Mouse (Mus musculus) lung, adult 2 months (tissue): ENCODE data around the gene Rad23a. TPM values are rescaled to one million over a fixed set of nuclear protein-coding genes. Genes with fewer than 3 reads are reported as not detected.

Source experiments
- DNase-seq: peaks from one replicate; pipeline ENCODE4 v3.0.0; 2022
- H3K4me1 ChIP-seq: fragments of 200-500 bp; 2 replicates; pipeline ENCODE4 v1.6.1; 2011; ENCODE audit warnings: low read length; ENCODE audit not compliant: control insufficient read depth, insufficient read depth
- H3K4me3 ChIP-seq: fragments of 200-500 bp; replicated peaks from 2 replicates; pipeline ENCODE3; 2011; ENCODE audit warnings: low read depth, mild to moderate bottlenecking, control low read depth, low read length; ENCODE audit errors: extremely low read depth
- CTCF ChIP-seq: fragments of 200-500 bp; IDR thresholded peaks from 2 replicates; pipeline ENCODE4 v1.5.1; 2011; ENCODE audit warnings: mild to moderate bottlenecking, low read length, control low read depth; ENCODE audit not compliant: insufficient read depth
- POLR2A ChIP-seq: fragments of 200-500 bp; IDR thresholded peaks from 2 replicates; pipeline ENCODE4 v1.6.1; 2011; ENCODE audit warnings: low read depth, mild to moderate bottlenecking, control low read depth, low read length, borderline replicate concordance; ENCODE audit errors: extremely low read depth
- WGBS: fragments of 180-500 bp; shearing (Covaris S2); methylation state at CpG from one replicate; pipeline ENCODE4 v1.1.7; 2018; 5-methylcytosine and 5-hydroxymethylcytosine counted together
- polyA plus RNA-seq: library from polyadenylated mRNA; depleted of rRNA; stranded (reverse); fragments of >200 nt; gene quantifications from 2 replicates; pipeline ENCODE4 v1.2.3, GENCODE M21; 2012

The Rad23a gene
- polyA plus RNA-seq, 1 experiment, result 75.9 TPM

- H3K4me3 ChIP-seq, result peak within 1 kb of the TSS; percentile 77
- DNase-seq, result peak; percentile 72
- H3K4me1 ChIP-seq, result peaks cover 19% of the 10 kb centered on the region
- TF ChIP-seq CTCF (no peak), POLR2A (0 out of 2 replicates have a peak, but pooled peaks have one; percentile 42)
- WGBS, result 15% methylated on average over 112 of the region's 125 CpGs
Measured at GRCm38 (mm10) chr8:84799999-84800831, 40.2 kb downstream of the Rad23a start, which contains the start of gene Nfix. Gene Nfix, minus strand, starts transcription at chr8:84800344.

- DNase-seq, result peak; percentile 75
- WGBS, result 4% methylated on average over 94 of the region's 108 CpGs
Measured at GRCm38 (mm10) chr8:84799136-84799931, 41.1 kb downstream of the Rad23a start.

GRCm38 (mm10) chr8:84798446-84799135 is 41.9 kb downstream of the Rad23a start:
- peaks cover 23% of the 10 kb centered on the region for H3K4me1 ChIP-seq
- 64% methylated on average over 10 of the region's 10 CpGs for WGBS
- no peak for DNase-seq
- TF ChIP-seq POLR2A, result no peak
- no peak for TF ChIP-seq CTCF
- H3K4me3 ChIP-seq, result peak overlapping the region; percentile 71

More at GRCm38 (mm10) chr8:84799136-84799931, 41.1 kb downstream of the Rad23a start:
- Histone ChIP-seq H3K4me1 (peaks cover 23% of the 10 kb centered on the region), H3K4me3 (peak overlapping the region; percentile 71)
- TF ChIP-seq POLR2A (no peak), CTCF (no peak)

GRCm38 (mm10) chr8:84797971-84798370 is 42.5 kb downstream of the Rad23a start:
- 72% methylated on average over 6 of the region's 6 CpGs for WGBS
- Histone ChIP-seq H3K4me3 (peak overlapping the region; percentile 71), H3K4me1 (peaks cover 23% of the 10 kb centered on the region)
- TF ChIP-seq POLR2A (no peak), CTCF (no peak)
- DNase-seq, result no peak

- H3K4me1 ChIP-seq, result peaks cover 23% of the 10 kb centered on the region
- no peak for TF ChIP-seq CTCF
- TF ChIP-seq POLR2A, result no peak
Measured at GRCm38 (mm10) chr8:84797256-84797797, 43.1 kb downstream of the Rad23a start.

GRCm38 (mm10) chr8:84794486-84794885 is 46.0 kb downstream of the Rad23a start:
- no peak for DNase-seq
- TF ChIP-seq CTCF (no peak), POLR2A (no peak)
- WGBS, result 57% methylated on average over 7 of the region's 7 CpGs
- peaks cover 34% of the 10 kb centered on the region for H3K4me1 ChIP-seq
- H3K4me3 ChIP-seq, result no peak overlapping the region

More at GRCm38 (mm10) chr8:84797256-84797797, 43.1 kb downstream of the Rad23a start:
- WGBS, result 82% methylated on average over 15 of the region's 15 CpGs
- no peak overlapping the region for H3K4me3 ChIP-seq
- DNase-seq, result no peak

- DNase-seq, result no peak
- WGBS, result 55% methylated on average over 13 of the region's 13 CpGs
- Histone ChIP-seq H3K4me1 (peaks cover 39% of the 10 kb centered on the region), H3K4me3 (no peak overlapping the region)
- no peak for TF ChIP-seq POLR2A
Measured at GRCm38 (mm10) chr8:84793791-84794485, 46.5 kb downstream of the Rad23a start.

- Histone ChIP-seq H3K4me1 (peaks cover 31% of the 10 kb centered on the region), H3K4me3 (no peak overlapping the region)
- no peak for DNase-seq
- TF ChIP-seq CTCF (no peak), POLR2A (no peak)
- 76% methylated on average over 9 of the region's 9 CpGs for WGBS
Measured at GRCm38 (mm10) chr8:84793134-84793533, 47.3 kb downstream of the Rad23a start.
